Mouse (Mus musculus) embryonic facial prominence, embryonic 15.5 days (tissue): Measurements from ENCODE around the gene Ltb. TPM values are rescaled to one million over a fixed set of nuclear protein-coding genes. Genes with fewer than 3 reads are reported as not detected.

Experiments used
- ATAC-seq: fragments of 200-750 bp; cut with Nextera tagmentation; 2 replicates; pipeline ENCODE4 v1.8.0; 2017; ENCODE audit warnings: low read depth, moderate TSS enrichment; ENCODE audit not compliant: insufficient number of reproducible peaks, low FRiP score, low TSS enrichment
- H3K27ac ChIP-seq: fragments of 300-500 bp; sonication (generic); replicated peaks from 2 replicates; pipeline ENCODE4 v1.5.1; 2015; ENCODE audit warnings: mild to moderate bottlenecking, inconsistent platforms
- H3K27me3 ChIP-seq: fragments of 300-500 bp; sonication (generic); 2 replicates; pipeline ENCODE4 v1.6.1; 2015; ENCODE audit warnings: inconsistent platforms
- H3K36me3 ChIP-seq: fragments of 300-500 bp; sonication (generic); 2 replicates; pipeline ENCODE4 v1.6.1; 2015; ENCODE audit warnings: mild to moderate bottlenecking, inconsistent platforms
- H3K4me1 ChIP-seq: fragments of 300-500 bp; sonication (generic); 2 replicates; pipeline ENCODE4 v1.6.1; 2015; ENCODE audit warnings: inconsistent platforms
- H3K4me2 ChIP-seq: fragments of 300-500 bp; sonication (generic); replicated peaks from 2 replicates; pipeline ENCODE4 v1.6.1; 2015; ENCODE audit warnings: mild to moderate bottlenecking, inconsistent platforms
- H3K4me3 ChIP-seq: fragments of 300-500 bp; sonication (generic); replicated peaks from 2 replicates; pipeline ENCODE4 v1.5.1; 2015; ENCODE audit warnings: mild to moderate bottlenecking, inconsistent platforms
- H3K9ac ChIP-seq: fragments of 300-500 bp; sonication (generic); 2 replicates; pipeline ENCODE4 v1.6.1; 2015; ENCODE audit warnings: inconsistent platforms
- H3K9me3 ChIP-seq: fragments of 300-500 bp; sonication (generic); replicated peaks from 2 replicates; pipeline ENCODE4 v1.6.1; 2016; ENCODE audit warnings: inconsistent platforms
- WGBS: fragments of 180-500 bp; shearing (Covaris S2); methylation state at CpG from one replicate; pipeline ENCODE4 v1.1.7; 2015; 5-methylcytosine and 5-hydroxymethylcytosine counted together
- polyA plus RNA-seq: library from polyadenylated mRNA; unstranded; fragments of >200 nt; fragmentation: Nextera tagmentation; extraction: Ambion mirVana; gene quantifications from 2 replicates; pipeline ENCODE4 v1.2.1, GENCODE M21; 2015

Gene Ltb
- polyA plus RNA-seq, 1 experiment from 2014 or later = 2.3 TPM

DNA sequence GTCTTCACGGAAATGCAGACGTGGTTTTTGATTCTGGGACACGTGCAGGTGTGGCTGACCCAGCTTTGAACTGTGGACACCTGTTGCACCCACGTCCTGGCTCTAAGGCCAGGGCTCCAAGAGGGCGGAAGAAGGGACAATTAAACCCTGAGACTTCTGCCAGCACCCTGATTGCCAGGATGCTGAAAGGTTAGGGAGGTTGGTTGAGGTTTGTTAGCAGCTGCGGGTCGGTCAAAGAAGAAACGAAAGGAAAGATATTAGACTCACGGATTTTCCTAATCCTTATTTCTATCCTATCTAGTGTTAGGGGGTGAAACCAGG is 2.0 kb downstream of the Ltb start:
- no peaks in the 10 kb centered on the region for H3K36me3 ChIP-seq
- no peak for ATAC-seq
- no peaks in the 10 kb centered on the region for H3K9me3 ChIP-seq
- WGBS = 26% methylated on average over 9 of the region's 9 CpGs
- peaks cover 16% of the 10 kb centered on the region for H3K4me1 ChIP-seq
- no peak overlapping the region for H3K9ac ChIP-seq
- H3K4me3 ChIP-seq = peak overlapping the region; percentile 48
- H3K27me3 ChIP-seq = peaks cover 31% of the 10 kb centered on the region
- H3K27ac ChIP-seq = no peak overlapping the region
- peak overlapping the region; percentile 90 for H3K4me2 ChIP-seq

DNA sequence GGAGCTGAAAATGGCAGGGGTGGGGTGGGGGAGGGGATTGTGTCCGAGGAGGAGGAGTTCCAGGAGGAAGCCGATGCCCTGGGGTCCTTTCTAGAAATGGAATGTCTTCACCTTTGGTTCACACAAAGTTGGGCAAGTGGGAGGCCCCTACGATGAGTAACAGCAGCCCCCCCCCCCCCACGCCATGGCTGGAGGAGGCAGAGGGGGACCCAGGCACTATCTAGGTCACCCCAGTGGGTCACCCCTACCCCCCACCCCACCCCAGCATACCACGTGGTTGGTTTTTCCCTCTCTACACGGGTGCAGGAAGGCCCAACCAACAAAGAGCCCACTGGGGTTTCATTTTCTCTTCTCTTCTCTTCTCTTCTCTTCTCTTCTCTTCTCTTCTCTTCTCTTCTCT is 2.9 kb downstream of the Ltb start:
- no peak overlapping the region for H3K4me2 ChIP-seq
- H3K27ac ChIP-seq = no peak overlapping the region
- H3K9me3 ChIP-seq = no peaks in the 10 kb centered on the region
- H3K4me3 ChIP-seq = no peak overlapping the region
- 28% methylated on average over 5 of the region's 6 CpGs for WGBS
- ATAC-seq = no peak
- H3K9ac ChIP-seq = no peak overlapping the region
- H3K36me3 ChIP-seq = no peaks in the 10 kb centered on the region
- H3K27me3 ChIP-seq = peaks cover 38% of the 10 kb centered on the region
- peaks cover 21% of the 10 kb centered on the region for H3K4me1 ChIP-seq

GRCm38 (mm10) chr17:35198029-35198428 is 3.8 kb downstream of the Ltb start:
- peaks cover 41% of the 10 kb centered on the region for H3K27me3 ChIP-seq
- ATAC-seq = no peak
- H3K27ac ChIP-seq = no peak overlapping the region
- no peak overlapping the region for H3K4me2 ChIP-seq
- no peak overlapping the region for H3K9ac ChIP-seq
- no peaks in the 10 kb centered on the region for H3K9me3 ChIP-seq
- H3K4me3 ChIP-seq = no peak overlapping the region
- H3K4me1 ChIP-seq = peaks cover 21% of the 10 kb centered on the region
- no peaks in the 10 kb centered on the region for H3K36me3 ChIP-seq
- WGBS = 52% methylated on average over 7 of the region's 7 CpGs

GRCm38 (mm10) chr17:35198946-35199345 is 4.7 kb downstream of the Ltb start:
- no peak overlapping the region for H3K9ac ChIP-seq
- no peaks in the 10 kb centered on the region for H3K36me3 ChIP-seq
- H3K4me2 ChIP-seq = no peak overlapping the region
- no peaks in the 10 kb centered on the region for H3K9me3 ChIP-seq
- ATAC-seq = no peak
- 11% methylated on average over 8 of the region's 8 CpGs for WGBS
- no peak overlapping the region for H3K4me3 ChIP-seq
- peaks cover 44% of the 10 kb centered on the region for H3K27me3 ChIP-seq
- H3K27ac ChIP-seq = no peak overlapping the region
- H3K4me1 ChIP-seq = peaks cover 21% of the 10 kb centered on the region

GRCm38 (mm10) chr17:35200398-35200797 is 6.2 kb downstream of the Ltb start:
- Histone ChIP-seq H3K27me3 (peaks cover 38% of the 10 kb centered on the region), H3K4me3 (no peak overlapping the region), H3K4me1 (peaks cover 20% of the 10 kb centered on the region), H3K4me2 (no peak overlapping the region), H3K9ac (no peak overlapping the region), H3K27ac (no peak overlapping the region), H3K36me3 (no peaks in the 10 kb centered on the region), H3K9me3 (no peaks in the 10 kb centered on the region)
- no peak for ATAC-seq
- 82% methylated on average over 11 of the region's 11 CpGs for WGBS

DNA sequence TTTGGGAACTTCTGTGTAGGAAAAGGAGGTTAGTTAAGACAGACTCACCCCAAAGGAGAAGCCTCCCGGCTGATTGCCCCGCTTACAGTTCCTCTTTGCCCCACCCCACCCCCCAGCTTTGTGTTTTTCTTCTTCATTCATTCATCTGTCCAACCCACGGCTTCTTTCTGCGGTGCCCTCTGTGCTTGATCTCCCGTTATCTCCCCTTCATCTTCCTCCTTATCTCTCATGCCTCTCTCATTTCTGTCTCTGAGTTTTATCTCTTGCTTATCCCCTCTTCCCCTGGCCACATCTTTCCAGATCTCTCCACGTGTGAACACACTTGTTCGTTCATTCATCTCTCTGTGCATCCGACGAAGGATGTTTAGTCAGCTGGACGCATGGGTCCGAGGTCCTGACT is 6.9 kb downstream of the Ltb start:
- Histone ChIP-seq H3K9ac (no peak overlapping the region), H3K36me3 (no peaks in the 10 kb centered on the region), H3K4me1 (peaks cover 13% of the 10 kb centered on the region), H3K9me3 (no peaks in the 10 kb centered on the region), H3K4me2 (no peak overlapping the region), H3K4me3 (peak overlapping the region; percentile 10; the same call in 1 of the 2 replicates), H3K27ac (no peak overlapping the region), H3K27me3 (peaks cover 31% of the 10 kb centered on the region)
- WGBS = 75% methylated on average over 11 of the region's 11 CpGs
- no peak for ATAC-seq

DNA sequence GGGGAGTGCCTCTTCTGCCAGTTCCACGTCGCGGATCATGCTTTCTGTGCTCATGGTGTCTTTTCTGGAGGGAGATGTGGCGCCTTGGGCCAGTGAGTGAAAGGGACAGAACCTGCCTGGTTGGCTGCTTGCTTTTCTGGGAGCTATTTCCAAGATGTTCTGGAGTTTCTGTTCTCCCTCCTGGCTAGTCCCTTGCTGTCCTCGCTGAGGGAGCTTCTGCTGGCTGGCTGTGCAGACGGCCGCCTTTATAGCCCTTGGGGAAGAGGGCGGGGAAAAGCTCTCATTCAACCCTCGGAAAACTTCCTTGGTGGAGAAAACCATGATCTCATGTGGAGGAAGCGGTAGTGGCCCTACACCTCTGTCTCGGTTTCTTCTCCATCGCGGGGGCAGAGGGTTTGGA is 7.5 kb downstream of the Ltb start, which contains the start of gene Tnf:
Gene Tnf (minus strand): TSS at position 221 of the 400 bp plus-strand sequence.
- Histone ChIP-seq H3K36me3 (no peaks in the 10 kb centered on the region), H3K4me3 (peak within 1 kb of the TSS; percentile 10; the same call in 1 of the 2 replicates), H3K4me1 (peaks cover 8% of the 10 kb centered on the region; the same call in 1 of the 2 replicates), H3K27me3 (peaks cover 25% of the 10 kb centered on the region), H3K4me2 (peak within 1 kb of the TSS; percentile 2; the same call in 1 of the 2 replicates), H3K9ac (no peak within 1 kb of the TSS), H3K9me3 (no peaks in the 10 kb centered on the region), H3K27ac (no peak within 1 kb of the TSS)
- no peak for ATAC-seq
- WGBS = 41% methylated on average over 13 of the region's 13 CpGs

- Histone ChIP-seq H3K36me3 (no peaks in the 10 kb centered on the region), H3K27ac (no peak overlapping the region), H3K27me3 (peaks cover 25% of the 10 kb centered on the region), H3K4me2 (no peak overlapping the region), H3K4me1 (peaks cover 8% of the 10 kb centered on the region; the same call in 1 of the 2 replicates), H3K9me3 (no peaks in the 10 kb centered on the region), H3K4me3 (no peak overlapping the region), H3K9ac (no peak overlapping the region)
- no peak for ATAC-seq
- whole genome bisulfite sequencing = 76% methylated on average over 4 of the region's 4 CpGs
Observed at GRCm38 (mm10) chr17:35202442-35202841, 8.2 kb downstream of the Ltb start.

DNA sequence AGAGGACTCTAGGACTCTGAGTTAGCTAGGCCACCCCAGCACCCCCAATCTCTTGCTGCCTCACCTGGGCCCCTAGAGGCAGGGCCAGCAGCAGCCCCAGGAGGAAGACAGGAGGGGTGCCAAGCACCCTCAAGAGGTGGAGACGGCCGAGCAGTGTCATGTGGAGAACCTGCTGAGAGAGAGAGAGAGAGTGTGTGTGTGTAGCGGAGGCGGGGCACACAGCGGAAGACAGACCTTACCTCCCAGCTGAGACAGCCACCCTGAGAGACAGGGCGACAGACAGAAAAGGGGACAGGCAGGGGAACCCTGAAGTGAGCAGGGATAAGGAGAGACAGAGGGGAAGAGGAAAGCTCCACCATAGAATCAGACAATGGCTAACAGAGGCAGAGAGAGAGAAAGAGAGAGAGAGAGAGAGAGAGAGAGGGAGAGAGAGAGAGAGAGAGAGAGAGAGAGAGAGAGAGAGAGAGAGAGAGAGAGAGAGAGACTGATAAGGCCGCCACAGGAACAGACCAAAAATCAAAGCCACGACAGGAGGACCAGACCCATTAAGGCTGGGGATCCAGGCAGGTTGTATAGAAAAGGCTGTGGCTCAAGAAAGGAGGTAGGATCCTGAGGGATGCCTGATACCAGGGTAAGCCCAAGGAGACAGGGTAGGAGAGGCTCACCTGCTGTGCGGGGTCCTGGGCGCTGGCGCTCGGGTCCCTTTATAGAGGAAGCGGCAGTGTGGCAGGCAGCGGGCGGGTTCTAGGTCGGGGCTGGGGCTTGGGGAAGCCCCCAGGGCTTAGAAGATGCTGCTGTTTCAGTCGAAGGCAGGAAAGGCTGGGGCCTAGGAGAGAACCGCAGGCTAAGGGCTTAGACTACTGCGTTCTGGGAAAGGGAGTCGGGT is 10.5 kb downstream of the Ltb start, which contains the start of gene Lta:
Gene Lta (minus strand): TSS at position 858 of the 886 bp plus-strand sequence.
- Histone ChIP-seq H3K27ac (no peak within 1 kb of the TSS), H3K4me1 (peaks cover 8% of the 10 kb centered on the region; the same call in 1 of the 2 replicates), H3K9me3 (no peaks in the 10 kb centered on the region), H3K4me3 (no peak within 1 kb of the TSS), H3K27me3 (peaks cover 25% of the 10 kb centered on the region), H3K4me2 (no peak within 1 kb of the TSS), H3K36me3 (no peaks in the 10 kb centered on the region), H3K9ac (no peak within 1 kb of the TSS)
- no peak for ATAC-seq
- WGBS = 27% methylated on average over 20 of the region's 20 CpGs

GRCm38 (mm10) chr17:35205380-35205769 is 11.1 kb downstream of the Ltb start:
- Histone ChIP-seq H3K27ac (no peak overlapping the region), H3K9me3 (no peaks in the 10 kb centered on the region), H3K4me2 (no peak overlapping the region), H3K4me3 (no peak overlapping the region), H3K36me3 (no peaks in the 10 kb centered on the region), H3K9ac (no peak overlapping the region), H3K4me1 (peaks cover 8% of the 10 kb centered on the region; the same call in 1 of the 2 replicates), H3K27me3 (peaks cover 25% of the 10 kb centered on the region)
- WGBS = 54% methylated on average over 10 of the region's 10 CpGs
- ATAC-seq = no peak

DNA sequence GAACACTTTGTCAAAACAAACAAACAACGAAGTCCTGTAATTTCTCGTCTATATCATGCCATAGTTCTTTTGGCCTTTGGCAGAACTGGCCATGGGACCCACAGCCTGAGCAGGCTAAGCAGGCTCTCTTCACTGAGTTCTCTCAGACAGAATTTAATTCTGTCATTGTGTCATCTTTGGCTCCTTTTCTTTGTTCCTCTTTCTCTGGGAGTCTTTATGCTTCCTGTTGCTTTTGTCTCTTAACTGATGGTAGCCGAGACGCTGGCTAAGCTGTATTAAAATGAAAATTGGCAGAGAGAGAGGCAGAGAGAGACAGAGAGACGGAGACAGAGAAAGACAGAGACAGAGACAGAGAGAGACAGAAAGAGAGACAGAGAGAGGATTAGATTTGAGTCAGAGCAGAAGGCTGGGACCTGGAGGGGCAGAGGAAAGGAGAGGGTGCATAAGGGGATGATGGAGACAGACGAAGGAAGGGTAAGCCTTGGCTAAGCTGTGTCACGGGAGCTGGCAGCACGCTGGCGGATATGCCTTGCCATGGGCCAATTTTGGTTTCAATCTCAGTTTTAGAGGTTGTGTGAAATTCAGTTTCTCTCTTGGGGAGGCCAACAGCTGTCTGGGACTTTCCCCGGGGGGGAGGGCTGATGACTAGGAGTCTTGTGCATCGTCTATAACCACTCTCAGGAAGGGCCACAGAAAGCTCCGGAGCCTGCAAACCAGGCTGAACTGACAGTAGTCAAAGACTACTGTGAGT is 15.7 kb downstream of the Ltb start:
- WGBS = 69% methylated on average over 12 of the region's 12 CpGs
- no peak for ATAC-seq
- Histone ChIP-seq H3K27ac (no peak overlapping the region), H3K36me3 (no peaks in the 10 kb centered on the region), H3K27me3 (peaks cover 5% of the 10 kb centered on the region; the same call in 1 of the 2 replicates), H3K4me3 (no peak overlapping the region), H3K9me3 (no peaks in the 10 kb centered on the region), H3K4me2 (no peak overlapping the region), H3K9ac (no peak overlapping the region), H3K4me1 (peaks cover 7% of the 10 kb centered on the region; the same call in 1 of the 2 replicates)
